Mouse (Mus musculus) ES-E14 (cell line): ENCODE data around the gene Icam2. TPM values are rescaled to one million over a fixed set of nuclear protein-coding genes. Genes with fewer than 3 reads are reported as not detected.

Experiments used
- DNase-seq: peaks from one replicate; pipeline ENCODE4 v3.0.0-alpha.2; 2013; ENCODE audit warnings: low read depth, low spot score
- H3K27ac ChIP-seq: 2 replicates; pipeline ENCODE4 v1.5.1; 2012; ENCODE audit warnings: low read depth, mild to moderate bottlenecking, low read length, moderate library complexity, mixed read lengths; ENCODE audit not compliant: poor library complexity, insufficient read depth, severe bottlenecking
- H3K36me3 ChIP-seq: 2 replicates; pipeline ENCODE4 v1.6.1; 2012; ENCODE audit warnings: mild to moderate bottlenecking, low read length, moderate library complexity, mixed read lengths; ENCODE audit not compliant: control insufficient read depth, poor library complexity, insufficient read depth, severe bottlenecking
- H3K4me1 ChIP-seq, 2 experiments: fragments of 150-350 bp in 1 of 2; sonication (generic) in 1 of 2; 2 replicates each; pipeline ENCODE4 v1.6.1; 2012; ENCODE audit warnings: low read length in 2 of 2, mild to moderate bottlenecking in 1 of 2, mixed read lengths in 1 of 2; ENCODE audit not compliant: control insufficient read depth in 2 of 2, insufficient read depth in 2 of 2, poor library complexity in 1 of 2
- H3K4me3 ChIP-seq, 2 experiments: fragments of 150-350 bp in 1 of 2; sonication (generic) in 1 of 2; 2 replicates each; pipeline ENCODE4 v1.5.1; 2012; ENCODE audit warnings: low read length in 2 of 2, low read depth in 1 of 2, mild to moderate bottlenecking in 1 of 2, mixed read lengths in 1 of 2; ENCODE audit not compliant: insufficient read depth in 1 of 2, poor library complexity in 1 of 2, severe bottlenecking in 1 of 2
- H3K9ac ChIP-seq: 2 replicates; pipeline ENCODE4 v1.6.1; 2012; ENCODE audit warnings: low read depth, mild to moderate bottlenecking, low read length, mixed read lengths; ENCODE audit not compliant: poor library complexity, insufficient read depth, severe bottlenecking
- H3K9me3 ChIP-seq: fragments of 150-350 bp; sonication (generic); 2 replicates; pipeline ENCODE4 v1.6.1; 2012; ENCODE audit warnings: low read depth, mild to moderate bottlenecking, low read length; ENCODE audit not compliant: control insufficient read depth, insufficient read depth
- CHD2 ChIP-seq: IDR thresholded peaks from 2 replicates; pipeline ENCODE4 v1.6.1; 2014; ENCODE audit warnings: mild to moderate bottlenecking, low read depth, low read length, inconsistent platforms
- HCFC1 ChIP-seq: IDR thresholded peaks from 2 replicates; pipeline ENCODE4 v1.6.1; 2012; ENCODE audit warnings: low read length, inconsistent platforms, borderline replicate concordance; ENCODE audit not compliant: insufficient read depth
- MAFK ChIP-seq: IDR thresholded peaks from 2 replicates; pipeline ENCODE4 v1.6.1; 2014; ENCODE audit warnings: mild to moderate bottlenecking, low read depth, low read length, inconsistent platforms; ENCODE audit not compliant: insufficient read depth
- ZC3H11A ChIP-seq: IDR thresholded peaks from 2 replicates; pipeline ENCODE4 v1.6.1; 2012; ENCODE audit warnings: low read depth, mild to moderate bottlenecking, inconsistent platforms, low read length, borderline replicate concordance
- ZNF384 ChIP-seq: IDR thresholded peaks from 2 replicates; pipeline ENCODE4 v1.6.1; 2012; ENCODE audit warnings: low read depth, low read length, inconsistent platforms
- in situ Hi-C, 2 experiments: fragments of 600-800 bp; cut with MboI; formaldehyde crosslinking; loops; one replicate each; pipeline ENCODE4 v1.15.1; 2025; ENCODE audit warnings: low sequenced_read_pairs in 2 of 2, inconsistent platforms in 1 of 2; ENCODE audit not compliant: unreplicated experiment in 2 of 2
- total RNA-seq: library from RNA; depleted of rRNA; stranded (reverse); fragments of 300-350 nt; gene quantifications from 2 replicates; pipeline ENCODE4 v1.2.3, GENCODE M21; 2012; rRNA removed

Gene Icam2
- total RNA-seq, 1 experiment = 0.89 TPM

DNA sequence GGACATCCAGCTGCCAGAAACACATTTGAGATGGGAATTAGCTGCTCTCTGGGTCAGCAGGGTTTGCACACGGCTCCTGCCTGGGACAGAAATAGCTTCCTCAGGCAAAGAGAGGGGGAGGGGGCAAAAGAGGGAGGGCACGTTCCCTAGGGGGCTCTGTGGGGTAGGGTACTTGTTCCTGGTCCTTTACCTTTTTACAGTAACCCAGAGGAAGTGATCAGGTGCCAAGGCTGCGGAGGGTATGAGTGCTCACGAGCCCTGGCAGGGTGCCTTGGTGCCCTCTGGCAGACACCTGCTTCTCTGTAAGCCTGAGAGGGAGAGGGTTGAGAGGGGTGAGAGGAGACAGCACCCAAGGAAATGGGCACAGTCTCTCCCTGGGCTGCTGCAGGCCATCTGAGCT is 55.4 kb downstream of the Icam2 start:
- no peak for DNase-seq
- H3K4me1 ChIP-seq = peaks cover 0 to 5% of the 10 kb centered on the region in 2 experiments; a peak in 2 of 4 replicates
- TF ChIP-seq HCFC1 (no peak), MAFK (no peak), CHD2 (no peak), ZC3H11A (no peak), ZNF384 (no peak)
- H3K9ac ChIP-seq = no peak overlapping the region
- H3K27ac ChIP-seq = no peak overlapping the region
- H3K36me3 ChIP-seq = no peaks in the 10 kb centered on the region
- H3K4me3 ChIP-seq = no peak overlapping the region
- no peaks in the 10 kb centered on the region for H3K9me3 ChIP-seq
- in situ Hi-C loops = no loop called here

GRCm38 (mm10) chr11:106329682-106330081 is 58.2 kb downstream of the Icam2 start:
- TF ChIP-seq HCFC1 (no peak), MAFK (no peak), CHD2 (no peak), ZC3H11A (no peak), ZNF384 (no peak)
- H3K36me3 ChIP-seq = no peaks in the 10 kb centered on the region
- peaks cover 0 to 7% of the 10 kb centered on the region in 2 experiments; a peak in 2 of 4 replicates for H3K4me1 ChIP-seq
- H3K27ac ChIP-seq = no peak overlapping the region
- no peak for DNase-seq
- in situ Hi-C loops = no loop called here
- no peak overlapping the region for H3K4me3 ChIP-seq
- H3K9ac ChIP-seq = no peak overlapping the region
- no peaks in the 10 kb centered on the region for H3K9me3 ChIP-seq

- DNase-seq = no peak
- H3K4me1 ChIP-seq = peaks cover 0 to 7% of the 10 kb centered on the region in 2 experiments; a peak in 2 of 4 replicates
- in situ Hi-C loops = no loop called here
- H3K4me3 ChIP-seq = no peak overlapping the region
- no peaks in the 10 kb centered on the region for H3K36me3 ChIP-seq
- H3K9me3 ChIP-seq = no peaks in the 10 kb centered on the region
- H3K27ac ChIP-seq = no peak overlapping the region
- TF ChIP-seq ZNF384 = no peak
- no peak for TF ChIP-seq ZC3H11A
- no peak for TF ChIP-seq MAFK
- no peak for TF ChIP-seq CHD2
- no peak for TF ChIP-seq HCFC1
- H3K9ac ChIP-seq = no peak overlapping the region
Observed at GRCm38 (mm10) chr11:106329128-106329527, 58.7 kb downstream of the Icam2 start.

DNA sequence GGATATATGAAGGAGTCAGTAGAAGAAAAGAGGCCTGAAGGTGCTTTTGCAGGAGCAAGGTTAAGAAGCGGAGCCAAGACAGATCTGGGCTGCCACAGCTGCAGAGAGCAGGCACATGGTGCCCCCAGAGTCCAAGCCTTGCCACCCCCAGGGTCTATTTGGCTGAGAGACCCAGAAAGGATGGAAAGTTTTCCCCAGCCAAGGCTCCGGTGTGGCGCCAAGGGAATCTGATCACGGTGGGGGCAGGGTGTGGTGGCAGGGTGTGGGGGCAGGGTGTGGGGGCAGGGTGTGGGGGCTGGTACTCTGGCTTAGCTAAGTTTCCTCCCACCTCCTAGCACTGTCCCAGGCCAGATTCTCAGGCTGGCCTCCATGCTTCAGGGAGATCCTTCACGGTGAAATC is 59.4 kb downstream of the Icam2 start:
- no peaks in the 10 kb centered on the region for H3K9me3 ChIP-seq
- H3K9ac ChIP-seq = no peak overlapping the region
- in situ Hi-C loops = no loop called here
- no peak for DNase-seq
- H3K4me3 ChIP-seq = no peak overlapping the region
- peaks cover 0 to 5% of the 10 kb centered on the region in 2 experiments; a peak in 2 of 4 replicates for H3K4me1 ChIP-seq
- no peak for TF ChIP-seq ZNF384
- no peak for TF ChIP-seq ZC3H11A
- no peak for TF ChIP-seq MAFK
- TF ChIP-seq HCFC1 = no peak
- TF ChIP-seq CHD2 = no peak
- no peaks in the 10 kb centered on the region for H3K36me3 ChIP-seq
- H3K27ac ChIP-seq = no peak overlapping the region

Other genes with a start within 250 kb of the Icam2 start
- gene Gm10840, start 227.2 kb downstream of the Icam2 start, total RNA-seq = not detected in 2 replicates
- 20.3 and 30.9 TPM in 2 replicates for gene Limd2, start 227.2 kb downstream of the Icam2 start, total RNA-seq
- 14.5 and 24.0 TPM in 2 replicates for gene Strada, start 185.9 kb downstream of the Icam2 start, total RNA-seq
- gene Ccdc47, start 171.7 kb downstream of the Icam2 start, total RNA-seq = 82.3 and 91.2 TPM in 2 replicates
- gene Ddx42, start 171.1 kb downstream of the Icam2 start, total RNA-seq = 48.2 and 64.3 TPM in 2 replicates
- 304 and 403 TPM in 2 replicates for gene Ftsj3, start 132.0 kb downstream of the Icam2 start, total RNA-seq
- gene Psmc5, start 131.9 kb downstream of the Icam2 start, total RNA-seq = 161 and 263 TPM in 2 replicates
- gene Smarcd2, start 115.1 kb downstream of the Icam2 start, total RNA-seq = 45.0 and 47.7 TPM in 2 replicates
- 1.0 and 1.3 TPM in 2 replicates for gene Tcam1, start 111.4 kb downstream of the Icam2 start, total RNA-seq
- not detected in 2 replicates for gene Gh, start 86.2 kb downstream of the Icam2 start, total RNA-seq
- 3.6 and 4.2 TPM in 2 replicates for gene Cd79b, start 73.3 kb downstream of the Icam2 start, total RNA-seq
- gene Scn4a, start 34.8 kb downstream of the Icam2 start, total RNA-seq = 0.13 and 0.16 TPM in 2 replicates
- gene Prr29, start 22.6 kb downstream of the Icam2 start, total RNA-seq = not detected in 2 replicates
- 7.4 and 10.4 TPM in 2 replicates for gene Ern1, start 99.8 kb upstream of the Icam2 start, total RNA-seq
- gene Tex2, start 225.3 kb upstream of the Icam2 start, total RNA-seq = 33.6 and 34.4 TPM in 2 replicates